Mouse (Mus musculus) liver, embryonic 11.5 days (tissue): ENCODE data around the gene Rnls. TPM values are rescaled to one million over a fixed set of nuclear protein-coding genes. Genes with fewer than 3 reads are reported as not detected.

Experiments
- ATAC-seq: fragments of 200-750 bp; cut with Nextera tagmentation; replicated peaks from 2 replicates; pipeline ENCODE4 v1.8.0; 2017; ENCODE audit warnings: moderate number of reproducible peaks, mild to moderate bottlenecking, moderate TSS enrichment, moderate library complexity; ENCODE audit not compliant: low FRiP score
- DNase-seq: peaks from one replicate; pipeline ENCODE4 v3.0.0-alpha.2; 2017; ENCODE audit warnings: low spot score
- H3K27ac ChIP-seq: fragments of 300-500 bp; sonication (generic); 2 replicates; pipeline ENCODE4 v1.5.1; 2014; ENCODE audit warnings: mild to moderate bottlenecking, low read depth, low read length, control low read depth
- H3K27me3 ChIP-seq: fragments of 300-500 bp; sonication (generic); replicated peaks from 2 replicates; pipeline ENCODE4 v1.6.1; 2014; ENCODE audit warnings: low read length, mixed read lengths; ENCODE audit not compliant: control insufficient read depth, insufficient read depth
- H3K36me3 ChIP-seq: fragments of 300-500 bp; sonication (generic); 2 replicates; pipeline ENCODE4 v1.6.1; 2014; ENCODE audit warnings: mild to moderate bottlenecking, low read length, moderate library complexity, mixed read lengths; ENCODE audit not compliant: control insufficient read depth, insufficient read depth
- H3K4me1 ChIP-seq: fragments of 300-500 bp; sonication (generic); replicated peaks from 2 replicates; pipeline ENCODE4 v1.6.1; 2014; ENCODE audit warnings: low read length, mixed read lengths; ENCODE audit not compliant: control insufficient read depth, insufficient read depth
- H3K4me2 ChIP-seq: fragments of 300-500 bp; sonication (generic); 2 replicates; pipeline ENCODE4 v1.6.1; 2014; ENCODE audit warnings: mild to moderate bottlenecking, control low read depth, moderate library complexity
- H3K4me3 ChIP-seq: fragments of 300-500 bp; sonication (generic); 2 replicates; pipeline ENCODE4 v1.5.1; 2014; ENCODE audit warnings: low read depth, low read length, control low read depth
- H3K9ac ChIP-seq: fragments of 300-500 bp; sonication (generic); 2 replicates; pipeline ENCODE4 v1.6.1; 2014; ENCODE audit warnings: low read depth, low read length, control low read depth
- H3K9me3 ChIP-seq: fragments of 300-500 bp; sonication (generic); 2 replicates; pipeline ENCODE4 v1.6.1; 2016; ENCODE audit warnings: low read length, inconsistent platforms, mixed read lengths; ENCODE audit not compliant: control insufficient read depth
- WGBS: fragments of 180-500 bp; shearing (Covaris S2); extraction: QIAGEN DNeasy Blood & Tissue Kit; methylation state at CpG from one replicate; pipeline ENCODE4 v1.1.7; 2014; 5-methylcytosine and 5-hydroxymethylcytosine counted together
- polyA plus RNA-seq: library from polyadenylated mRNA; unstranded; fragments of >200 nt; fragmentation: Nextera tagmentation; extraction: Ambion mirVana; gene quantifications from 2 replicates; pipeline ENCODE4 v1.2.1, GENCODE M21; 2014

The Rnls gene
- polyA plus RNA-seq, 1 experiment from 2014 or later, result 2.8 TPM

- H3K9me3 ChIP-seq, result no peaks in the 10 kb centered on the region
- WGBS, result 77% methylated on average over 2 of the region's 2 CpGs
- ATAC-seq (no peak), DNase-seq (no peak)
- no peak overlapping the region for H3K4me3 ChIP-seq
- no peaks in the 10 kb centered on the region for H3K27me3 ChIP-seq
- H3K4me1 ChIP-seq, result no peaks in the 10 kb centered on the region
- no peak overlapping the region for H3K4me2 ChIP-seq
- no peak overlapping the region for H3K27ac ChIP-seq
- no peaks in the 10 kb centered on the region for H3K36me3 ChIP-seq
- no peak overlapping the region for H3K9ac ChIP-seq
Observed at GRCm38 (mm10) chr19:33159897-33160296, 232.2 kb downstream of the Rnls start.

GRCm38 (mm10) chr19:33159192-33159591, 232.9 kb downstream of the Rnls start:
- H3K4me2 ChIP-seq, result no peak overlapping the region
- H3K27me3 ChIP-seq, result no peaks in the 10 kb centered on the region
- 90% methylated on average over 1 of the region's 1 CpGs for WGBS
- DNase-seq (no peak), ATAC-seq (no peak)
- no peak overlapping the region for H3K4me3 ChIP-seq
- no peaks in the 10 kb centered on the region for H3K36me3 ChIP-seq
- H3K27ac ChIP-seq, result no peak overlapping the region
- H3K9ac ChIP-seq, result no peak overlapping the region
- H3K4me1 ChIP-seq, result no peaks in the 10 kb centered on the region
- no peaks in the 10 kb centered on the region for H3K9me3 ChIP-seq

- ATAC-seq, result no peak
- DNase-seq, result no peak
- Histone ChIP-seq H3K4me3 (no peak overlapping the region), H3K27ac (no peak overlapping the region), H3K36me3 (no peaks in the 10 kb centered on the region), H3K9ac (no peak overlapping the region), H3K9me3 (no peaks in the 10 kb centered on the region), H3K4me2 (no peak overlapping the region), H3K27me3 (no peaks in the 10 kb centered on the region), H3K4me1 (no peaks in the 10 kb centered on the region)
- 63% methylated on average over 2 of the region's 2 CpGs for WGBS
Observed at GRCm38 (mm10) chr19:33158234-33158633, 233.9 kb downstream of the Rnls start.

- H3K27ac ChIP-seq, result no peak overlapping the region
- H3K9ac ChIP-seq, result no peak overlapping the region
- no peaks in the 10 kb centered on the region for H3K4me1 ChIP-seq
- no peaks in the 10 kb centered on the region for H3K27me3 ChIP-seq
- H3K4me3 ChIP-seq, result no peak overlapping the region
- 79% methylated on average over 3 of the region's 3 CpGs for WGBS
- H3K9me3 ChIP-seq, result no peaks in the 10 kb centered on the region
- no peak overlapping the region for H3K4me2 ChIP-seq
- DNase-seq, result no peak
- no peak for ATAC-seq
- no peaks in the 10 kb centered on the region for H3K36me3 ChIP-seq
Observed at GRCm38 (mm10) chr19:33148411-33148810, 243.7 kb downstream of the Rnls start.

- Histone ChIP-seq H3K4me3 (no peak overlapping the region), H3K4me2 (no peak overlapping the region), H3K27ac (no peak overlapping the region), H3K36me3 (no peaks in the 10 kb centered on the region), H3K9me3 (no peaks in the 10 kb centered on the region), H3K9ac (no peak overlapping the region), H3K27me3 (no peaks in the 10 kb centered on the region), H3K4me1 (no peaks in the 10 kb centered on the region)
- DNase-seq (no peak), ATAC-seq (no peak)
- 94% methylated on average over 2 of the region's 2 CpGs for WGBS
Observed at GRCm38 (mm10) chr19:33143198-33143597, 248.9 kb downstream of the Rnls start.

- H3K4me2 ChIP-seq, result no peak overlapping the region
- H3K4me1 ChIP-seq, result no peaks in the 10 kb centered on the region
- no peaks in the 10 kb centered on the region for H3K9me3 ChIP-seq
- DNase-seq (no peak), ATAC-seq (no peak)
- no peaks in the 10 kb centered on the region for H3K36me3 ChIP-seq
- no peaks in the 10 kb centered on the region for H3K27me3 ChIP-seq
- H3K27ac ChIP-seq, result no peak overlapping the region
- 82% methylated on average over 5 of the region's 5 CpGs for WGBS
- H3K4me3 ChIP-seq, result no peak overlapping the region
- H3K9ac ChIP-seq, result no peak overlapping the region
Observed at GRCm38 (mm10) chr19:33137316-33137715, 254.8 kb downstream of the Rnls start.

DNA sequence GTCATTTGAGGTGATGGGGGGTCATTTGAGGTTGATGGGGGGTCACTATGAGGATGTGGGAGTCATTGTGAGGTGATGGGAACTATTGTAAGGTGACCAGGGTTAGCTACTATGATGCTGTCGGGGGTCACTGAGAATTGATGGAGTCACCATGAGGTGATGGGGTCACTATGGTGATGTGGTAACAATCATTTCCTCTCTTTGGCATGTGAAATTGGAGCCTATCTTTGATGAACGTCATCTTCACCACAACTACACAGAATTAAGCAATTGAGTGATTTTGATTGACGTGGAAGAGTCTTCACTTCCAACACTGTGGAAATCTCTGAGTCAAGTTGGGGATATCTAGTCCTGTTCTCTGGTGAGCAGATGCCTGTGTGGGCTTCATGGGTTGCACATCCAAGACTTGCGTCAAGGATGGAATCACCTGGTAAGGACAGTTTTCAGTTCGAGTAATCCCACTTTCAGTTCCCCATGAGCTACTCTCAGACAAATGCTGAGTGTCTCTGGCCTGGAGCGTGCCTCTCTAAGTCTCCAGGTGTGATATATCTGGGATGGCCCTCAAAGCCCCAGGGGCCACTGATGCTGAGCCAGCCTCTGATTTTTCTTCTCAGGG, 269.4 kb downstream of the Rnls start:
- Histone ChIP-seq H3K27ac (no peak overlapping the region), H3K9ac (no peak overlapping the region), H3K36me3 (no peaks in the 10 kb centered on the region), H3K4me2 (no peak overlapping the region), H3K9me3 (no peaks in the 10 kb centered on the region), H3K27me3 (no peaks in the 10 kb centered on the region), H3K4me3 (no peak overlapping the region), H3K4me1 (no peaks in the 10 kb centered on the region)
- 80% methylated on average over 6 of the region's 6 CpGs for WGBS
- no peak for ATAC-seq
- no peak for DNase-seq

GRCm38 (mm10) chr19:33119947-33120346, 272.1 kb downstream of the Rnls start:
- ATAC-seq, result no peak
- H3K27me3 ChIP-seq, result no peaks in the 10 kb centered on the region

GRCm38 (mm10) chr19:33118898-33119297, 273.2 kb downstream of the Rnls start:
- H3K36me3 ChIP-seq, result no peaks in the 10 kb centered on the region
- DNase-seq (no peak), ATAC-seq (no peak; the same call in 1 of the 2 replicates)
- no peaks in the 10 kb centered on the region for H3K4me1 ChIP-seq
- H3K9me3 ChIP-seq, result no peaks in the 10 kb centered on the region
- H3K27me3 ChIP-seq, result no peaks in the 10 kb centered on the region
- 78% methylated on average over 1 of the region's 1 CpGs for WGBS
- no peak overlapping the region for H3K4me3 ChIP-seq
- H3K27ac ChIP-seq, result no peak overlapping the region
- H3K9ac ChIP-seq, result no peak overlapping the region
- H3K4me2 ChIP-seq, result no peak overlapping the region

More at GRCm38 (mm10) chr19:33119947-33120346, 272.1 kb downstream of the Rnls start:
- Histone ChIP-seq H3K9me3 (no peaks in the 10 kb centered on the region), H3K36me3 (no peaks in the 10 kb centered on the region), H3K4me3 (no peak overlapping the region), H3K27ac (no peak overlapping the region), H3K9ac (no peak overlapping the region), H3K4me2 (no peak overlapping the region), H3K4me1 (no peaks in the 10 kb centered on the region)
- 60% methylated on average over 5 of the region's 5 CpGs for WGBS
- DNase-seq, result no peak
